Mouse (Mus musculus) gastrocnemius, postnatal 4 days (tissue): ENCODE measurements around the gene Hist1h2ao. TPM values are rescaled to one million over a fixed set of nuclear protein-coding genes. Genes with fewer than 3 reads are reported as not detected.

Source experiments
- microRNA-seq: library from miRNA; unstranded; fragments of <30 nt; microRNA quantifications from one replicate; pipeline ENCODE4 v1.2.0, GENCODE M21; 2021
- total RNA-seq, 2 experiments: library from RNA; stranded (reverse); gene quantifications; 2 replicates each; pipeline ENCODE4 v1.2.3; 2021

The Hist1h2ao gene
- total RNA-seq, 2 experiments from 2014 or later = 431 to 590 TPM

Small RNAs within 50 kb of the gene (microRNA-seq; reads per million reads assigned to microRNA genes)
- gene Gm19658 (not detected), gene Gm44346 (not detected), gene Gm44466 (not detected)

Other genes with a start within 250 kb of the Hist1h2ao start
- gene Olfr1364, start 228.7 kb upstream of the Hist1h2ao start, total RNA-seq = not detected
- not detected for gene Olfr1362, start 196.4 kb upstream of the Hist1h2ao start, total RNA-seq
- not detected for gene Olfr11, start 167.9 kb upstream of the Hist1h2ao start, total RNA-seq
- gene Olfr1361, start 147.1 kb upstream of the Hist1h2ao start, total RNA-seq = not detected
- not detected for gene Olfr1360, start 133.1 kb upstream of the Hist1h2ao start, total RNA-seq
- gene Olfr1359, start 112.4 kb upstream of the Hist1h2ao start, total RNA-seq = not detected
- 100 to 1,000 TPM; 362 to 482 TPM for gene Hist1h2bl, start 94.3 kb upstream of the Hist1h2ao start, total RNA-seq
- 100 to 1,000 TPM; 297 to 368 TPM for gene Hist1h2ai, start 94.0 kb upstream of the Hist1h2ao start, total RNA-seq
- gene Hist1h3h, start 92.8 kb upstream of the Hist1h2ao start, total RNA-seq = 100 to 1,000 TPM; 508 to 651 TPM
- 100 to 1,000 TPM; 101 to 150 TPM for gene Hist1h2bm, start 88.4 kb upstream of the Hist1h2ao start, total RNA-seq
- gene Hist1h4j, start 75.4 kb upstream of the Hist1h2ao start, total RNA-seq = 10 to 100 TPM; 70.8 to 87.9 TPM
- 1,000 to 10,000 TPM in 1 of 2 experiments, 100 to 1,000 TPM in 1; 854 to 1,164 TPM for gene Hist1h4k, start 60.0 kb upstream of the Hist1h2ao start, total RNA-seq
- gene Hist1h2ak, start 56.6 kb upstream of the Hist1h2ao start, total RNA-seq = 100 to 1,000 TPM; 131 to 185 TPM
- gene Hist1h2bn, start 56.3 kb upstream of the Hist1h2ao start, total RNA-seq = 100 to 1,000 TPM; 211 to 286 TPM
- 100 to 1,000 TPM; 246 to 294 TPM for gene Hist1h1b, start 29.8 kb upstream of the Hist1h2ao start, total RNA-seq
- gene Hist1h3i, start 27.1 kb upstream of the Hist1h2ao start, total RNA-seq = 100 to 1,000 TPM; 398 to 496 TPM
- 100 to 1,000 TPM in 1 of 2 experiments, 10 to 100 TPM in 1; 82.7 to 102 TPM for gene Hist1h2an, start 23.2 kb upstream of the Hist1h2ao start, total RNA-seq
- 100 to 1,000 TPM; 143 to 201 TPM for gene Hist1h2bp, start 23.0 kb upstream of the Hist1h2ao start, total RNA-seq
- 100 to 1,000 TPM; 278 to 369 TPM for gene Hist1h2bq, start 268 bp upstream of the Hist1h2ao start, total RNA-seq
- 100 to 1,000 TPM; 582 to 750 TPM for gene Hist1h4m, start 1.3 kb downstream of the Hist1h2ao start, total RNA-seq
- gene Hist1h4n, start 21.7 kb downstream of the Hist1h2ao start, total RNA-seq = 100 to 1,000 TPM in 1 of 2 experiments, 10 to 100 TPM in 1; 93.9 to 147 TPM
- 100 to 1,000 TPM; 215 to 300 TPM for gene Hist1h2ap, start 23.0 kb downstream of the Hist1h2ao start, total RNA-seq
- gene Hist1h2br, start 23.3 kb downstream of the Hist1h2ao start, total RNA-seq = 100 to 1,000 TPM; 275 to 365 TPM
- 1 to 10 TPM; 1.4 to 2.6 TPM for gene Zfp184, start 134.6 kb downstream of the Hist1h2ao start, total RNA-seq
- gene Pom121l2, start 170.7 kb downstream of the Hist1h2ao start, total RNA-seq = not detected
- under 1 TPM; 0.20 to 0.21 TPM for gene Prss16, start 199.3 kb downstream of the Hist1h2ao start, total RNA-seq
- 100 to 1,000 TPM; 276 to 360 TPM for gene Hist1h2ah, start 225.1 kb downstream of the Hist1h2ao start, total RNA-seq
- gene Hist1h2bk, start 225.4 kb downstream of the Hist1h2ao start, total RNA-seq = 100 to 1,000 TPM; 393 to 555 TPM
- 100 to 1,000 TPM; 143 to 189 TPM for gene Hist1h4i, start 230.9 kb downstream of the Hist1h2ao start, total RNA-seq
- gene Hist1h2ag, start 232.5 kb downstream of the Hist1h2ao start, total RNA-seq = 100 to 1,000 TPM; 270 to 354 TPM
- gene Hist1h2bj, start 232.7 kb downstream of the Hist1h2ao start, total RNA-seq = 100 to 1,000 TPM; 250 to 321 TPM